Mouse (Mus musculus): ENCODE results near the gene Khdc1a. TPM values are rescaled to one million over a fixed set of nuclear protein-coding genes. Genes with fewer than 3 reads are reported as not detected.

The Khdc1a gene
- total RNA-seq, 4 experiments from 2014 or later, result not detected

- no peak for DNase-seq (ENCODE audit: low spot score in 2 of 2)
These were observed 41.8 kb downstream of the Khdc1a start for GRCm38 (mm10) chr1:21391138-21391671.

Other genes starting within 250 kb of the Khdc1a start
- gene Tmem14a, start 131.1 kb upstream of the Khdc1a start, total RNA-seq (2022), result 10 to 100 TPM; 45.0 to 54.0 (median 49.6) TPM
- gene Gsta3, start 109.1 kb upstream of the Khdc1a start, total RNA-seq (2022), result 1 to 10 TPM; 1.3 to 3.0 (median 1.8) TPM
- gene Khdc1c, start 18.7 kb downstream of the Khdc1a start, total RNA-seq (2022), result not detected
- not detected for gene Khdc1b, start 33.9 kb downstream of the Khdc1a start, total RNA-seq (2022)

Measured in left cerebral cortex, adult 8-10 months (tissue).